Mouse (Mus musculus): ENCODE results near the gene Trim29. TPM values are rescaled to one million over a fixed set of nuclear protein-coding genes. Genes with fewer than 3 reads are reported as not detected.

The Trim29 gene
- polyA plus RNA-seq, 2 experiments, result 49.4 to 77.6 TPM

DNA sequence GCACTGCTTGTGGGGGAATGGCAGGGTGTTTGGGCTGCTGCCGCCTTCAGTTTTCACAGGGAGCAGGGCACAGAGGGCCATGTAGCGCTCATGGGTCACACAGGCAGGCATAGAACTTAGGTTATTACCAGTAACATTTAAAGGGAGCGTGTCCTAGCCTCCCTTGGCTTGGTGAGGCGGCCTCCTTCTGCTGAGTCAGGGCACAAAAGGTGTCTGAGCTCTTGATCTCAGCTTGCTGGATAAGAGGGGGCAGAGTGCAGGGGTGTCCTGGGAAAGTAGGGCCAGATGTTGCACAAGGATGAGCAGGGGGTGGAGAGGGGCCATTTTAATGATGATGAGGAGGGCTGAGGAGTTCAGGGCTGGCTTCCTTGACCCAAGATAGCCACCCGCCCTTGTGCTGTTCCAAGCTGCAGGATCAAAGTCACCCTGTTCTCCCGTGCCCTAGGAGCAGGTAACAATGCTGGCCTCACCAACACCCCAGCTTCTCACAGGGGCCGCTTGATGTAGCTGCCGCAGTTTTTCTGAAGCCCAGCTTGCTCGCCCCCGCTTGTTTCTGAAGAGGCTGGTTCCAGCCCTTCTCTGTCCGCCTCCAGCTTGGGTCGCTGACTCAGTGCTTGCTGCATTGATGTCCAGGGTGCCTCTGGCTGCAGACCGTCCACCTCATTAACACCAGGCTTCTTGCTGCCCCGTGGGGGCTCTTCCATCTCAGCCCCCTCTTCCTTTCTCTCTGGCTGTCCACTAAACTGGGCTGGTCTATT lies 38.7 kb upstream of the Trim29 start:
- no peaks in the 10 kb centered on the region for H3K27me3 ChIP-seq (ENCODE audit: control insufficient read depth, insufficient read depth, low read length)
- H3K4me2 ChIP-seq (replicated peaks; ENCODE audit: low read depth, low read length, severe bottlenecking), result no peak overlapping the region
- ATAC-seq (ENCODE audit: low FRiP score, low read depth) (no peak), DNase-seq (ENCODE audit: low spot score) (no peak)
- H3K9ac ChIP-seq (ENCODE audit: low read depth, low read length, severe bottlenecking), result no peak overlapping the region
- no peaks in the 10 kb centered on the region for H3K36me3 ChIP-seq (ENCODE audit: control insufficient read depth, insufficient read depth, low read length)
- no peak overlapping the region for H3K4me3 ChIP-seq (replicated peaks; ENCODE audit: low read length)
- peaks cover 15% of the 10 kb centered on the region for H3K4me1 ChIP-seq (ENCODE audit: control insufficient read depth, insufficient read depth, low read length)
- TF ChIP-seq POLR2A (IDR thresholded peaks at IDR 0.05; ENCODE audit: borderline replicate concordance, extremely low read depth, insufficient read depth, insufficient read length), result no peak
- 54% methylated on average over 14 of the region's 14 CpGs for WGBS
- H3K9me3 ChIP-seq (ENCODE audit: control insufficient read depth, low read length), result no peaks in the 10 kb centered on the region
- H3K27ac ChIP-seq (replicated peaks; ENCODE audit: low read depth, low read length), result no peak overlapping the region

DNA sequence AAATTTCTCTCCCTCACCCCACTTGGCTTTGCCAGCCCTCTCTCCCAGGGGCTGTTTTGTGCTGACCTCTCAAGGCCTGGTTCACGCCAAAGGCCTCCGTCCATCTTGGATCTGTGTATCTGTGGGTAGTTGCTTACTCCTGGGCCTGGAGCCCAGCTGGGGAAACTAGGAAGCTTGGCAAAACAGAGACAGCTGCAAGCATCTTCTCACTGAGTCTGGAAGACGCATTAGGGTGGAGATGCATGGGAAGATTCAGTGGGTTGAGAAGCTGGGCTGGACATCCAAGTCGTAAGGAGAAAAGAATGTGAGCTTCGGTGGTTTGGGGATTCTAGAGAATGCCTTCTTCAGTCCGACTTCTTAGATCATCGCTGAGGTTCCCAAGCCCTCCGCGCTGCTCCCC lies 36.9 kb upstream of the Trim29 start:
- 75% methylated on average over 9 of the region's 9 CpGs for WGBS
- no peak for TF ChIP-seq POLR2A (IDR thresholded peaks at IDR 0.05; ENCODE audit: borderline replicate concordance, extremely low read depth, insufficient read depth, insufficient read length)
- H3K9ac ChIP-seq (ENCODE audit: low read depth, low read length, severe bottlenecking), result no peak overlapping the region

DNA sequence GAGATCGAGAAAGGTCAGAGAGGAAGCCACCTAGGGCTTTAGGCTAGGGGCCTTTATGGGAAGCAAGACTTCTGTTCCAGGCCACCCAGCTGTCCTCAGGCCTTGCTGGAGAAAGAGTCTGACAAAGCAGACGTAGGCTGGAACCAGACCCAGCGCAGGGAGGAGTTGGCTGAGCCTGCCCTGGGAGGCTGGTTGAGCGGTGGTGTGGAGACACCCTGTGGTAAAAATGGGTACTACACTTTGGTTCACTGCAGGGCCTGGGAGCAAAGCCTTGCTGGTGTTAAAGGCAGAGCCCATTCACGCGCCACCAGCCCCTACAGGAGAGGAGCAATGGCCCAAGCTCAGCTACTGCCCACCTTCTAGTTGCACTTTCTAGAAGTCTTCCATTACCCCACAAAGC lies 26.4 kb upstream of the Trim29 start:
- Histone ChIP-seq H3K27me3 (ENCODE audit: control insufficient read depth, insufficient read depth, low read length) (no peaks in the 10 kb centered on the region), H3K27ac (replicated peaks; ENCODE audit: low read depth, low read length) (no peak overlapping the region), H3K4me2 (replicated peaks; ENCODE audit: low read depth, low read length, severe bottlenecking) (no peak overlapping the region), H3K9ac (ENCODE audit: low read depth, low read length, severe bottlenecking) (no peak overlapping the region), H3K9me3 (ENCODE audit: control insufficient read depth, low read length) (no peaks in the 10 kb centered on the region), H3K4me1 (ENCODE audit: control insufficient read depth, insufficient read depth, low read length) (peaks cover 8% of the 10 kb centered on the region; the same call in 1 of the 2 replicates), H3K36me3 (ENCODE audit: control insufficient read depth, insufficient read depth, low read length) (no peaks in the 10 kb centered on the region), H3K4me3 (replicated peaks; ENCODE audit: low read length) (no peak overlapping the region)
- peak; percentile 92 for DNase-seq (ENCODE audit: low spot score)
- 2% methylated on average over 6 of the region's 6 CpGs for whole genome bisulfite sequencing
- TF ChIP-seq POLR2A (IDR thresholded peaks at IDR 0.05; ENCODE audit: borderline replicate concordance, extremely low read depth, insufficient read depth, insufficient read length), result no peak
- peak; percentile 88 for ATAC-seq (ENCODE audit: low FRiP score, low read depth)

More for the DNA sequence above, 36.9 kb upstream of the Trim29 start:
- H3K4me3 ChIP-seq (replicated peaks; ENCODE audit: low read length), result no peak overlapping the region
- H3K27me3 ChIP-seq (ENCODE audit: control insufficient read depth, insufficient read depth, low read length), result no peaks in the 10 kb centered on the region
- no peak for ATAC-seq (ENCODE audit: low FRiP score, low read depth)
- no peaks in the 10 kb centered on the region for H3K36me3 ChIP-seq (ENCODE audit: control insufficient read depth, insufficient read depth, low read length)
- H3K4me2 ChIP-seq (replicated peaks; ENCODE audit: low read depth, low read length, severe bottlenecking), result no peak overlapping the region
- no peak for DNase-seq (ENCODE audit: low spot score)
- H3K9me3 ChIP-seq (ENCODE audit: control insufficient read depth, low read length), result no peaks in the 10 kb centered on the region
- peaks cover 15% of the 10 kb centered on the region for H3K4me1 ChIP-seq (ENCODE audit: control insufficient read depth, insufficient read depth, low read length)
- H3K27ac ChIP-seq (replicated peaks; ENCODE audit: low read depth, low read length), result no peak overlapping the region

DNA sequence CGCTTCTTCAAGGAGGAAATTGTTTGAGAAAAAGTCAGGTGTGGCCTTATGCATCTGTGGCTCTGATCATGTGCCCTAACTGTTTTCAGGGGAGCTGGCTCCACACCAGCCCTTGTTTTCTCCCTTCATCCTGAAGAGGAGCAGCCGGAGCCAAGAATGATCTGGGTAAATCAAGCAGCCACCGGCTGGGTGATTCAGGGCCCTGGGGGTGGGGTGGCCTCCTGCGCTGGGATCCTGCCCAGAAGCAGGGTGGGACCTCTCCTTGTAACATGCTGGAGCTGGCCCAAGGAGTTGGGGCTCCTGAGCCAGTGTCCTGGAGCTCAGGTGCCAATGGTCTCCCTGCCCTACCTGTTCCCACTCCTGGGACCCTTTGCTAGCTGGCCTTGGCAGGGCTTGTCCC lies 25.4 kb upstream of the Trim29 start:
- Histone ChIP-seq H3K4me1 (ENCODE audit: control insufficient read depth, insufficient read depth, low read length) (peaks cover 8% of the 10 kb centered on the region; the same call in 1 of the 2 replicates), H3K9me3 (ENCODE audit: control insufficient read depth, low read length) (no peaks in the 10 kb centered on the region), H3K4me3 (replicated peaks; ENCODE audit: low read length) (no peak overlapping the region), H3K27me3 (ENCODE audit: control insufficient read depth, insufficient read depth, low read length) (no peaks in the 10 kb centered on the region), H3K36me3 (ENCODE audit: control insufficient read depth, insufficient read depth, low read length) (no peaks in the 10 kb centered on the region), H3K27ac (replicated peaks; ENCODE audit: low read depth, low read length) (no peak overlapping the region), H3K4me2 (replicated peaks; ENCODE audit: low read depth, low read length, severe bottlenecking) (no peak overlapping the region), H3K9ac (ENCODE audit: low read depth, low read length, severe bottlenecking) (no peak overlapping the region)
- DNase-seq (ENCODE audit: low spot score) (no peak), ATAC-seq (ENCODE audit: low FRiP score, low read depth) (no peak)
- TF ChIP-seq POLR2A (IDR thresholded peaks at IDR 0.05; ENCODE audit: borderline replicate concordance, extremely low read depth, insufficient read depth, insufficient read length), result no peak
- 82% methylated on average over 4 of the region's 4 CpGs for WGBS

DNA sequence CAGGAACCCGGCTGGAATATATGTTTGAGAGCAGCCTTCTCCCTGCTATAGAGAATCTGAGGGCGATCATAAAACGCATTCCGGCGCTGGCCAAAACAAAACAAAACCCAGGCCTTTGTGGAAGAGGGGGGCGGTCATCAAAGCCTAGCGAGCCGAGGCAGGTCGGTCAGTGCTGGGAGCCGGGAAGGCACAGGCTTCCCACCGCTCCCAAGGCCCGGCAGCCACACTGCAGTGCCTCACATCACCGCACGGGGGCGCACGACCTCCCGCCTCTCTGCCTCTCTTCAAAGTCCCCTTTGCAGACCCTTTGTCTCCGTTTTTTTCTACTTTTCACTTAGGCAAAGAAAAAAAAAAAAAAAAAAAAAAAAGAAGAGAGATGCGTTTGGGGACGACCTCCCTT lies 23.8 kb upstream of the Trim29 start:
- Histone ChIP-seq H3K4me3 (replicated peaks; ENCODE audit: low read length) (0 out of 2 replicates have a peak overlapping the region, but pooled peaks have one; percentile 3), H3K27ac (replicated peaks; ENCODE audit: low read depth, low read length) (no peak overlapping the region)
- 2% methylated on average over 20 of the region's 20 CpGs for whole genome bisulfite sequencing

More for the DNA sequence above, 23.8 kb upstream of the Trim29 start:
- no peaks in the 10 kb centered on the region for H3K9me3 ChIP-seq (ENCODE audit: control insufficient read depth, low read length)
- H3K9ac ChIP-seq (ENCODE audit: low read depth, low read length, severe bottlenecking), result peak overlapping the region; percentile 38
- no peaks in the 10 kb centered on the region for H3K27me3 ChIP-seq (ENCODE audit: control insufficient read depth, insufficient read depth, low read length)
- DNase-seq (ENCODE audit: low spot score) (peak; percentile 59), ATAC-seq (ENCODE audit: low FRiP score, low read depth) (peak; percentile 74)
- H3K4me1 ChIP-seq (ENCODE audit: control insufficient read depth, insufficient read depth, low read length), result 0 out of 2 replicates have a peak, but pooled peaks cover 4% of the 10 kb centered on the region
- no peak for TF ChIP-seq POLR2A (IDR thresholded peaks at IDR 0.05; ENCODE audit: borderline replicate concordance, extremely low read depth, insufficient read depth, insufficient read length)
- peak overlapping the region; percentile 14; the same call in 1 of the 2 replicates for H3K4me2 ChIP-seq (replicated peaks; ENCODE audit: low read depth, low read length, severe bottlenecking)
- no peaks in the 10 kb centered on the region for H3K36me3 ChIP-seq (ENCODE audit: control insufficient read depth, insufficient read depth, low read length)
